Mouse (Mus musculus) bone marrow macrophage, adult 2 months (primary cell): ENCODE measurements around the gene Kcne3. TPM values are rescaled to one million over a fixed set of nuclear protein-coding genes. Genes with fewer than 3 reads are reported as not detected.
A peak's percentile ranks its signal among the peaks of the same experiment; 100 is the strongest.

Experiments used
- H3K27ac ChIP-seq: 2 replicates; pipeline ENCODE4 v1.5.1; 2012; ENCODE audit warnings: low read depth, low read length; ENCODE audit not compliant: insufficient read depth
- H3K4me1 ChIP-seq: 2 replicates; pipeline ENCODE4 v1.6.1; 2012; ENCODE audit warnings: low read length; ENCODE audit not compliant: control insufficient read depth, insufficient read depth
- H3K4me3 ChIP-seq: 2 replicates; pipeline ENCODE4 v1.5.1; 2012; ENCODE audit warnings: mild to moderate bottlenecking, low read length, moderate library complexity; ENCODE audit not compliant: insufficient read depth
- CTCF ChIP-seq: IDR thresholded peaks from 2 replicates; pipeline ENCODE4 v1.5.1; 2012; ENCODE audit warnings: low read depth, mild to moderate bottlenecking, low read length, moderate library complexity
- POLR2A ChIP-seq: IDR thresholded peaks from 2 replicates; pipeline ENCODE4 v1.6.1; 2012; ENCODE audit warnings: mild to moderate bottlenecking, low read depth, low read length, borderline replicate concordance
- polyA plus RNA-seq: library from polyadenylated mRNA; stranded (reverse); fragments of >200 nt; gene quantifications from 2 replicates; pipeline ENCODE4 v1.2.4, GENCODE M21; 2012; ENCODE audit not compliant: missing spikeins, insufficient read depth, insufficient read length

Kcne3 gene
- polyA plus RNA-seq, 1 experiment, result 1.7 TPM

DNA sequence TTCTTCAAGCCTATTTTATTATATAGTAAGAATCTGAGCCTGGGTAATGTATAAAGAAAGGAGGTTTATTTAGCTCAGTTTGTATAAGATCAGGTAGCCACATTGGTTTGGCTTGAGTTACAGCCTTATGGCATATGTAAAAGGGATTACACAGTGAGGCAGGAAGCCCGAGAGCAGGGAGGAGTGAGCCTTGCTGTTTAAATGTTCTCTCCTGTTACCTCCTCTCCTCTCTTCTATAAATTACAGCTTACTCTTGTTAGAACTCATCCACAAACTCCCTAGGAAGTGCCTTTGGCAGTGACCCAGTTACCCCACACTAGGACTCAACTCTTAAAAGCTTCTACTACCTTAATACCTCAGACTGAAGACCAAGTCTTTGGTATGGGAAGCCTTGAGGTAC lies 55.4 kb downstream of the Kcne3 start:
- Histone ChIP-seq H3K27ac (no peak overlapping the region), H3K4me1 (peaks cover 23% of the 10 kb centered on the region), H3K4me3 (no peak overlapping the region)
- no peak for TF ChIP-seq POLR2A

DNA sequence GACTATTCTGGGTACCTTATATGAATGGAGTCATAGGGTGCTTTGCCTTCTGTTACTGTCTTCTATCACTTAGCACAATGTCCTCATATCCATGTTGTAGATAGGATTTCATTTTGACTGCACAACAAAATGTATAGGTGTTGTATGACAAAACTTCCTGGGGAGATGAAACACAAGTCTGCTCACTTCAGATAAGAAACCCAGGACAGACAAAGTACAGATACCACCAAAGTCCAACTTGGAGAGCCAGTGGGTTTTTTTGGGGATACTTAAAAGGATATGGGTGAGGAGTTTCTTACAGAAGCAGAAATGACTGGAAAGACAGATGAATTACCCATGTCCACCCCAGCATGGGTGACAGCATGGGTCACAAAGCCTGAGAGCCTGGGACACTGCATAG lies 57.4 kb downstream of the Kcne3 start:
- Histone ChIP-seq H3K4me3 (no peak overlapping the region), H3K27ac (peak overlapping the region; percentile 7; the same call in 1 of the 2 replicates), H3K4me1 (peaks cover 25% of the 10 kb centered on the region)
- TF ChIP-seq POLR2A (no peak), CTCF (no peak)

Other genes with a start within 250 kb of the Kcne3 start
- 26.4 and 27.9 TPM in 2 replicates for gene Rnf169, start 196.1 kb upstream of the Kcne3 start, polyA plus RNA-seq
- gene Chrdl2, start 170.3 kb upstream of the Kcne3 start, polyA plus RNA-seq, result not detected in 2 replicates
- 55.3 and 61.5 TPM in 2 replicates for gene Pold3, start 54.9 kb upstream of the Kcne3 start, polyA plus RNA-seq
- gene Lipt2, start 17.2 kb upstream of the Kcne3 start, polyA plus RNA-seq, result 2.4 and 4.2 TPM in 2 replicates
- 14.1 and 14.4 TPM in 2 replicates for gene Pgm2l1, start 50.9 kb downstream of the Kcne3 start, polyA plus RNA-seq
- 0.29 TPM in 1 of 2 replicates, not detected in the other for gene P4ha3, start 109.0 kb downstream of the Kcne3 start, polyA plus RNA-seq
- 20.9 and 21.6 TPM in 2 replicates for gene C2cd3, start 195.7 kb downstream of the Kcne3 start, polyA plus RNA-seq
- 21.1 and 23.6 TPM in 2 replicates for gene Ppme1, start 195.8 kb downstream of the Kcne3 start, polyA plus RNA-seq